Mouse (Mus musculus): Measurements from ENCODE around the gene Acss1.

The Acss1 gene

DNA sequence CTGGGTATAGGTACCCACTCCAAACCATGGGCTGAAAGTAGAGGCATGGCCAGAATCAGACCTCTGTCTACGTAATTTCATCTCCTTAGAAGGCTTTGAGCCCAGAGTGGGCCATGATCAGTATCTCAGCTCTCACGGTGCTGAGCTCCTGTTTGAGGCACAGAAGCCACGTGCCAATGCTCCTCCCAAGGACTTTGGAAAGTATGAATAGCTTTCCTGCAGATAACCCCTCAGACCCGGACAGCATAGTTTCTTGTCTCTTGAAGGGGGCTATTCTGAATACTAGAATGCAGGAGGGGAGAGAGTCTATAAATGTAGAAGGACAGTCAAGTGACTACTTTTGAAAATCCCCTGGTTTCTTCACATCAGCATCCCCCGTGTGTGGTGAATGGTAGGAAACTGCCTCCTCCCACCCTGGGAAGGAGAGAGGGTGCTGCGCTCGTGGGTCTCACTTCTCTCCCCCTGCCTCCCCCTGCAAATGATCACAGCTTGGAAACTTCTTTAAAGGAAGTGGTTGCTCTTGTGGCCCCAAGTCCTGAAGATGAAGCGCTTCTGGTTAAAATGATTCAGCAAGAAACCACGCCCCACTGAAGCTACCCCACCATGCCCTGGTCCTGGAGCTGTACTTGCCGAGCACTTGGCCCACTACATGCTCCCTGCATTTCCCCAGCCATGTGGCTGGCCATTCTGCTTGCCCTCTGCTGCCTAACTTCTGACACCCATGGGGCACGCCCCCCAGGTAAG lies 98.3 kb downstream of the Acss1 start, which contains the start of gene Cst7:
Cst7 (plus strand) TSS at position 569 of the 744 bp plus-strand sequence.
- no peak for DNase-seq (ENCODE audit: low spot score)
